Mouse (Mus musculus): ENCODE measurements around the gene Hoxa6. TPM values are rescaled to one million over a fixed set of nuclear protein-coding genes. Genes with fewer than 3 reads are reported as not detected.

The Hoxa6 gene
- polyA plus RNA-seq, 1 experiment from 2014 or later: 2.8 TPM

- peaks cover 59% of the 10 kb centered on the region for H3K4me1 ChIP-seq (replicated peaks; ENCODE audit: insufficient read depth, low read length)
Observed at GRCm38 (mm10) chr6:52167176-52167575, 41.3 kb downstream of the Hoxa6 start.

GRCm38 (mm10) chr6:52166431-52167077, 42.0 kb downstream of the Hoxa6 start:
- Histone ChIP-seq H3K27ac (peak overlapping the region; percentile 48), H3K4me1 (replicated peaks; ENCODE audit: insufficient read depth, low read length) (peaks cover 57% of the 10 kb centered on the region), H3K4me3 (replicated peaks; ENCODE audit: low read depth, low read length) (no peak overlapping the region), H3K27me3 (ENCODE audit: insufficient read depth, low read length) (no peaks in the 10 kb centered on the region), H3K9ac (ENCODE audit: low read depth, low read length) (no peak overlapping the region), H3K4me2 (ENCODE audit: low read length) (peak overlapping the region; percentile 18; the same call in 1 of the 2 replicates), H3K9me3 (replicated peaks; ENCODE audit: low read length) (no peaks in the 10 kb centered on the region), H3K36me3 (ENCODE audit: insufficient read depth, low read length) (no peaks in the 10 kb centered on the region)
- no peak for TF ChIP-seq CTCF (IDR thresholded peaks at IDR 0.05; ENCODE audit: low read depth)
- ATAC-seq (replicated peaks; ENCODE audit: low FRiP score, low read depth): no peak
- WGBS: 30% methylated on average over 4 of the region's 4 CpGs
- peak; percentile 74 for DNase-seq (ENCODE audit: low spot score)

More at GRCm38 (mm10) chr6:52167176-52167575, 41.3 kb downstream of the Hoxa6 start:
- Histone ChIP-seq H3K36me3 (ENCODE audit: insufficient read depth, low read length) (no peaks in the 10 kb centered on the region), H3K27ac (peak overlapping the region; percentile 48; the same call in 1 of the 2 replicates), H3K9ac (ENCODE audit: low read depth, low read length) (no peak overlapping the region), H3K4me2 (ENCODE audit: low read length) (peak overlapping the region; percentile 41; the same call in 1 of the 2 replicates), H3K4me3 (replicated peaks; ENCODE audit: low read depth, low read length) (no peak overlapping the region), H3K27me3 (ENCODE audit: insufficient read depth, low read length) (no peaks in the 10 kb centered on the region), H3K9me3 (replicated peaks; ENCODE audit: low read length) (no peaks in the 10 kb centered on the region)
- WGBS: 84% methylated on average over 1 of the region's 1 CpGs
- no peak for TF ChIP-seq CTCF (IDR thresholded peaks at IDR 0.05; ENCODE audit: low read depth)
- ATAC-seq (replicated peaks; ENCODE audit: low FRiP score, low read depth) (no peak), DNase-seq (ENCODE audit: low spot score) (no peak)

- H3K27ac ChIP-seq: peak overlapping the region; percentile 48; the same call in 1 of the 2 replicates
- H3K4me2 ChIP-seq (ENCODE audit: low read length): peak overlapping the region; percentile 81
- TF ChIP-seq CTCF (IDR thresholded peaks at IDR 0.05; ENCODE audit: low read depth): no peak
- H3K4me3 ChIP-seq (replicated peaks; ENCODE audit: low read depth, low read length): peak overlapping the region; percentile 36
- no peaks in the 10 kb centered on the region for H3K9me3 ChIP-seq (replicated peaks; ENCODE audit: low read length)
- ATAC-seq (replicated peaks; ENCODE audit: low FRiP score, low read depth): no peak
- H3K36me3 ChIP-seq (ENCODE audit: insufficient read depth, low read length): no peaks in the 10 kb centered on the region
- peak; percentile 58 for DNase-seq (ENCODE audit: low spot score)
- peak overlapping the region; percentile 32; the same call in 1 of the 2 replicates for H3K9ac ChIP-seq (ENCODE audit: low read depth, low read length)
- peaks cover 55% of the 10 kb centered on the region for H3K4me1 ChIP-seq (replicated peaks; ENCODE audit: insufficient read depth, low read length)
- no peaks in the 10 kb centered on the region for H3K27me3 ChIP-seq (ENCODE audit: insufficient read depth, low read length)
- WGBS: 11% methylated on average over 28 of the region's 28 CpGs
Observed at GRCm38 (mm10) chr6:52165441-52166370, 42.8 kb downstream of the Hoxa6 start.

GRCm38 (mm10) chr6:52164626-52165440, 43.7 kb downstream of the Hoxa6 start, which contains the start of gene Hoxa2:
Hoxa2 (minus strand) TSS chr6:52164831.
- 2% methylated on average over 25 of the region's 25 CpGs for WGBS
- H3K4me1 ChIP-seq (replicated peaks; ENCODE audit: insufficient read depth, low read length): peaks cover 57% of the 10 kb centered on the region
- peak within 1 kb of the TSS; percentile 75 for H3K27ac ChIP-seq
- peak within 1 kb of the TSS; percentile 36 for H3K4me3 ChIP-seq (replicated peaks; ENCODE audit: low read depth, low read length)
- ATAC-seq (replicated peaks; ENCODE audit: low FRiP score, low read depth) (no peak), DNase-seq (ENCODE audit: low spot score) (peak; percentile 78)
- H3K36me3 ChIP-seq (ENCODE audit: insufficient read depth, low read length): no peaks in the 10 kb centered on the region
- H3K27me3 ChIP-seq (ENCODE audit: insufficient read depth, low read length): no peaks in the 10 kb centered on the region
- peak within 1 kb of the TSS; percentile 50 for H3K9ac ChIP-seq (ENCODE audit: low read depth, low read length)
- no peak for TF ChIP-seq CTCF (IDR thresholded peaks at IDR 0.05; ENCODE audit: low read depth)
- H3K9me3 ChIP-seq (replicated peaks; ENCODE audit: low read length): no peaks in the 10 kb centered on the region
- peak within 1 kb of the TSS; percentile 81 for H3K4me2 ChIP-seq (ENCODE audit: low read length)

- ATAC-seq (replicated peaks; ENCODE audit: low FRiP score, low read depth) (no peak), DNase-seq (ENCODE audit: low spot score) (peak; percentile 65)
- Histone ChIP-seq H3K9me3 (replicated peaks; ENCODE audit: low read length) (no peaks in the 10 kb centered on the region), H3K27me3 (ENCODE audit: insufficient read depth, low read length) (no peaks in the 10 kb centered on the region), H3K4me1 (replicated peaks; ENCODE audit: insufficient read depth, low read length) (peaks cover 63% of the 10 kb centered on the region), H3K9ac (ENCODE audit: low read depth, low read length) (peak overlapping the region; percentile 50), H3K4me2 (ENCODE audit: low read length) (peak overlapping the region; percentile 81), H3K27ac (peak overlapping the region; percentile 75), H3K36me3 (ENCODE audit: insufficient read depth, low read length) (no peaks in the 10 kb centered on the region), H3K4me3 (replicated peaks; ENCODE audit: low read depth, low read length) (peak overlapping the region; percentile 36)
- 1% methylated on average over 38 of the region's 39 CpGs for WGBS
- TF ChIP-seq CTCF (IDR thresholded peaks at IDR 0.05; ENCODE audit: low read depth): no peak
Observed at GRCm38 (mm10) chr6:52164051-52164625, 44.4 kb downstream of the Hoxa6 start.

Measured in kidney, postnatal 0 days (tissue).